Comparison of ENCODE assay signal across 24 mouse cellular contexts in the genomic region with DNA sequence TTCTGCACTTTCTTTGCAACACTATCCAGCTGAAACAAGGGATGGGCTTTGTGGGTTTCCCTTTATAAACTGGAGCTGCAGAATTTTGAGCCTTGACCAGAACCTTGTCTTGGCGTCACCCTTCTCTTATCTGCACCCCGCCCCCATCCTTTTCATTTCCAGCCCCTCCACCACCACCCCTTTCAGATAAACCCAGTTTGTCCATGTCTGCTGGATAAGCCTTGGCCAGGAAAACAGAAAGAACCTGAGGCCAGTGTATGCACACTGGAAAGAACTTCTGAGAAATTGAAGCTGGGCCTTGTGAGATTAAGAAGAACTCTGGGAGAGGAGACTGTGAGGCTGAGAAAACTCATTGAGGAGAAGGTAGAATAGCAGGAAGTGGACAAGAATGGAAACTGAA.
DNase-seq lines count a peak whose midpoint lies in the region; ATAC-seq and TF ChIP-seq lines count a peak whose summit lies in the region.
"Had no signal": no experiment of that assay in that cellular context is flagged by ENCODE, and none has a peak within 500 bp of the region (broad histone marks: within the 10 kb centered on the region; RNA-seq: fewer than 3 reads in every experiment).

No protein-coding gene starts in this region.

- TF ChIP-seq POLR2A in heart, adult 2 months (IDR thresholded peaks at IDR 0.05; ENCODE audit: insufficient read depth, low read depth, low read length) = no peak

- no peak for TF ChIP-seq CTCF in heart, adult 2 months (IDR thresholded peaks at IDR 0.05)
- TF ChIP-seq CTCF in stomach, postnatal 0 days (IDR thresholded peaks at IDR 0.05; ENCODE audit: low read depth) = no peak

- peaks cover 6% of the 10 kb centered on the region; the same call in 1 of the 2 replicates for H3K4me1 ChIP-seq in heart, embryonic 12.5 days (replicated peaks)
- 0 out of 2 replicates have a peak, but pooled peaks cover 5% of the 10 kb centered on the region for H3K4me1 ChIP-seq in heart, embryonic 15.5 days (replicated peaks)
- no peaks in the 10 kb centered on the region for H3K4me1 ChIP-seq in heart, adult 2 months (ENCODE audit: control insufficient read depth, insufficient read depth, low read length)
- H3K4me1 ChIP-seq in stomach, embryonic 14.5 days (ENCODE audit: control insufficient read depth, insufficient read depth, low read length) = no peaks in the 10 kb centered on the region
- H3K4me1 ChIP-seq in stomach, postnatal 0 days (replicated peaks; ENCODE audit: control insufficient read depth, insufficient read depth) = no peaks in the 10 kb centered on the region
- H3K4me1 ChIP-seq: embryonic facial prominence, embryonic 13.5 days; embryonic facial prominence, embryonic 15.5 days; forebrain, embryonic 10.5 days; forebrain, embryonic 12.5 days had no signal

- intact Hi-C loops in heart, adult 2 months (cut with DNase I) = no loop called here

- no peak for TF ChIP-seq EP300 in heart, adult 2 months (IDR thresholded peaks at IDR 0.05; ENCODE audit: insufficient read depth, low read depth, low read length)
- TF ChIP-seq EP300 in stomach, postnatal 0 days (optimal IDR thresholded peaks at IDR 0.05) = no peak

- no peaks in the 10 kb centered on the region for H3K36me3 ChIP-seq in heart, embryonic 12.5 days
- H3K36me3 ChIP-seq in heart, embryonic 15.5 days = no peaks in the 10 kb centered on the region
- no peaks in the 10 kb centered on the region for H3K36me3 ChIP-seq in heart, adult 2 months (ENCODE audit: control insufficient read depth, insufficient read depth, low read length)
- H3K36me3 ChIP-seq in stomach, embryonic 14.5 days (ENCODE audit: control insufficient read depth, insufficient read depth, low read length) = no peaks in the 10 kb centered on the region
- H3K36me3 ChIP-seq in stomach, postnatal 0 days (ENCODE audit: control insufficient read depth, insufficient read depth, low read length) = no peaks in the 10 kb centered on the region
- H3K36me3 ChIP-seq: embryonic facial prominence, embryonic 13.5 days; embryonic facial prominence, embryonic 15.5 days; forebrain, embryonic 10.5 days; forebrain, embryonic 12.5 days had no signal

- no peak overlapping the region for H3K9ac ChIP-seq in heart, embryonic 12.5 days
- H3K9ac ChIP-seq in heart, embryonic 15.5 days = no peak overlapping the region
- no peak overlapping the region for H3K9ac ChIP-seq in heart, adult 2 months (ENCODE audit: low read depth, low read length)
- H3K9ac ChIP-seq in stomach, embryonic 14.5 days (replicated peaks; ENCODE audit: low read depth, low read length) = no peak overlapping the region
- no peak overlapping the region for H3K9ac ChIP-seq in stomach, postnatal 0 days (ENCODE audit: low read length)
- H3K9ac ChIP-seq: embryonic facial prominence, embryonic 13.5 days; embryonic facial prominence, embryonic 15.5 days; forebrain, embryonic 12.5 days had no signal

- peak; percentile 64 for ATAC-seq in heart, embryonic 12.5 days (ENCODE audit: insufficient number of reproducible peaks, low FRiP score)
- peak; percentile 60; the same call in 1 of the 2 replicates for ATAC-seq in heart, embryonic 15.5 days (replicated peaks; ENCODE audit: insufficient number of reproducible peaks, insufficient read depth, low FRiP score, low read depth)
- ATAC-seq in stomach, embryonic 14.5 days (ENCODE audit: insufficient number of reproducible peaks, insufficient read depth, low FRiP score, low read depth) = 0 out of 2 replicates have a peak, but pooled peaks have one; percentile 23
- no peak for ATAC-seq in stomach, postnatal 0 days (ENCODE audit: low FRiP score, low TSS enrichment)
- ATAC-seq: forebrain, embryonic 14.5 days had no signal

- no peak overlapping the region for H3K4me3 ChIP-seq in heart, embryonic 12.5 days
- H3K4me3 ChIP-seq in heart, embryonic 15.5 days = no peak overlapping the region
- H3K4me3 ChIP-seq in heart, adult 2 months = no peak overlapping the region
- no peak overlapping the region for H3K4me3 ChIP-seq in stomach, embryonic 14.5 days (ENCODE audit: low read depth, low read length)
- no peak overlapping the region for H3K4me3 ChIP-seq in stomach, postnatal 0 days (ENCODE audit: low read depth, low read length)
- H3K4me3 ChIP-seq: embryonic facial prominence, embryonic 13.5 days; embryonic facial prominence, embryonic 15.5 days; erythroblast, embryonic 14.5 days; forebrain, embryonic 10.5 days; forebrain, embryonic 12.5 days had no signal

- H3K27ac ChIP-seq in heart, embryonic 12.5 days (ENCODE audit: poor library complexity, severe bottlenecking) = no peak overlapping the region
- H3K27ac ChIP-seq in heart, embryonic 15.5 days = no peak overlapping the region
- H3K27ac ChIP-seq in heart, adult 2 months = no peak overlapping the region
- H3K27ac ChIP-seq in stomach, embryonic 14.5 days (ENCODE audit: low read length) = no peak overlapping the region
- no peak overlapping the region for H3K27ac ChIP-seq in stomach, postnatal 0 days (replicated peaks)
- H3K27ac ChIP-seq: embryonic facial prominence, embryonic 13.5 days; embryonic facial prominence, embryonic 15.5 days; forebrain, embryonic 10.5 days; forebrain, embryonic 12.5 days had no signal

- DNase-seq in heart, adult 8-10 months (ENCODE audit: low spot score) = no peak
- DNase-seq in heart, adult 2 months = no peak
- DNase-seq in ovary, adult 18-20 months (ENCODE audit: low spot score) = peak; percentile 1
- DNase-seq in ovary, postnatal 14 days (ENCODE audit: low spot score) = no peak
- no peak for DNase-seq in stomach, postnatal 0 days (ENCODE audit: low spot score)
- DNase-seq: adrenal gland, adult 2 months; adrenal gland, postnatal 10 days; adrenal gland, postnatal 25 days; cerebellum, adult 11 months; cerebellum, adult 18-20 months; cerebellum, adult 8-10 months; cerebellum, adult 9-11 months; cerebellum, postnatal 14 days; cerebellum, postnatal 36 days; embryo, embryonic 11 days had no signal

- no peak overlapping the region for H3K4me2 ChIP-seq in heart, embryonic 12.5 days
- no peak overlapping the region for H3K4me2 ChIP-seq in heart, embryonic 15.5 days
- no peak overlapping the region for H3K4me2 ChIP-seq in stomach, embryonic 14.5 days (replicated peaks; ENCODE audit: low read depth, low read length)
- no peak overlapping the region for H3K4me2 ChIP-seq in stomach, postnatal 0 days (replicated peaks; ENCODE audit: low read depth)
- H3K4me2 ChIP-seq: embryonic facial prominence, embryonic 13.5 days; embryonic facial prominence, embryonic 15.5 days; forebrain, embryonic 12.5 days had no signal

- H3K9me3 ChIP-seq in heart, embryonic 12.5 days (replicated peaks) = no peaks in the 10 kb centered on the region
- no peaks in the 10 kb centered on the region for H3K9me3 ChIP-seq in heart, embryonic 15.5 days (replicated peaks)
- no peaks in the 10 kb centered on the region for H3K9me3 ChIP-seq in stomach, embryonic 14.5 days (ENCODE audit: control insufficient read depth, low read depth, low read length)
- no peaks in the 10 kb centered on the region for H3K9me3 ChIP-seq in stomach, postnatal 0 days (ENCODE audit: control insufficient read depth, low read length)
- H3K9me3 ChIP-seq: embryonic facial prominence, embryonic 13.5 days; embryonic facial prominence, embryonic 15.5 days; forebrain, embryonic 10.5 days; forebrain, embryonic 12.5 days had no signal

- 33% methylated on average over 2 of the region's 2 CpGs for WGBS in heart, embryonic 12.5 days
- WGBS in heart, embryonic 15.5 days = 36% methylated on average over 2 of the region's 2 CpGs
- WGBS in heart, adult 2 months = 49% methylated on average over 2 of the region's 2 CpGs
- WGBS in stomach, embryonic 14.5 days = 84% methylated on average over 2 of the region's 2 CpGs
- WGBS in stomach, postnatal 0 days = 70% methylated on average over 2 of the region's 2 CpGs

- no peaks in the 10 kb centered on the region for H3K27me3 ChIP-seq in heart, embryonic 12.5 days (replicated peaks)
- H3K27me3 ChIP-seq in heart, embryonic 15.5 days = no peaks in the 10 kb centered on the region
- H3K27me3 ChIP-seq in heart, adult 2 months (ENCODE audit: control insufficient read depth, insufficient read depth, low read length) = no peaks in the 10 kb centered on the region
- no peaks in the 10 kb centered on the region for H3K27me3 ChIP-seq in stomach, embryonic 14.5 days (ENCODE audit: control insufficient read depth, insufficient read depth, low read length)
- no peaks in the 10 kb centered on the region for H3K27me3 ChIP-seq in stomach, postnatal 0 days (ENCODE audit: control insufficient read depth, insufficient read depth, low read length)
- H3K27me3 ChIP-seq: embryonic facial prominence, embryonic 13.5 days; embryonic facial prominence, embryonic 15.5 days; forebrain, embryonic 12.5 days had no signal

- H3K79me2 ChIP-seq in heart, adult 2 months (replicated peaks; ENCODE audit: control insufficient read depth, insufficient read depth, low read length) = no peaks in the 10 kb centered on the region
